Mouse (Mus musculus) skeletal muscle tissue, adult 2 months (tissue): ENCODE data around the gene Mpp4.

Experiments
- DNase-seq: peaks from one replicate; pipeline ENCODE4 v3.0.0-alpha.2; 2012; ENCODE audit warnings: low read depth, low spot score

Gene Mpp4

DNA sequence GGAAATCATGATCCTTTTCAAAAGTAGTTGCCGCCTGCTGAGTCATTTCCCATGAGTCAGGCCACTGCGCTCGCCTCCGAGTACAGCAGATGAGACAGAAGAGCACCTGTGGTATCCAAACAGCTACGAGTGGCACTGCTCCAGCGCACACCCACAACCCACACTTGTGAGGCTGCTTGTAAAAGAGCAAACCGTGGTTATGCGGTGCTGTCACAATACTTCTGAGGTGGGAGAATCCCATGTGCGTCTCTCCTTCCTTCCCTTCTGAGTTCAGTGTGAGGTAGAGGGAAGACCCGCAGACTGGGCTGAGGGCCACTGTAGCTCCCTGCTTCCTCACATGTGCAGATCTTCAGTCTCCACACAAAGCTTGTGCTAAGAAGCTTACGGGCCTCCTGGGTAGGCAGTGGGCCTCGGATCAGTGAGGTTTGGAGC lies at the start of gene Mpp4:
Gene Mpp4 (minus strand): TSS at position 360 of the 432 bp plus-strand sequence.
- no peak for DNase-seq

- no peak for DNase-seq
Measured at GRCm38 (mm10) chr1:59212951-59213350, 49.8 kb upstream of the Mpp4 start.

DNA sequence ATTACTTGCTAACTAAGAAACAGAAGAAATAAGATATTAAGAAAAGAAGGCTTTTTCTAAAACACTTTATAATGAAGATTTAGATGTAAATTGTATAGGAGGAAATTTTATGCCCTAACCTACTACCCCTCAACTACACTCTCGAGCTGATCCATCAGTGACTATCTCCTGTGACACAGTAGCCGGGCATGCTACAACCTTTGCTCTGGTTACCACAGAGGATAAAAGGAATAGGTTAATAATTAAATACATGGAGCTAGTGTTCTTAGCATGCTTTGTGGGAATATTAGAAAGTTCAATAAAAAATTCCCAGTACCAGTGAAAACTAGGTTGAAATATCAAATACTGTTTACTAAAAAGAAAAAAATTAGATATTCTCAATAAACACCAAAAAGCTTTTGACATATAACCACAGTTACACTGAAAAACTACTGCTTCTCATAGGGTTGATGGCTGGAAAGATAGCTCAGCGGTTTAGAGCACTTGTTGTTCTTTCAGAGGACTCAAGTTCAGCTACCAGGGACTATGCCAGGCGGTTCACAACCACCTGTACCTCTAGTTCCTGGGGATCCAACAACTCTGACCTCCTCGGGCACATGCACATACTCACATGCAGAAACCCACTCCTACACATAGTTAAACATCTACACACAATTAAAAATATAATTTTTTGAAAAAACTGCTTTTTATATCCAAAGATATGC lies 49.0 kb upstream of the Mpp4 start:
- DNase-seq, result no peak

- DNase-seq, result no peak
Measured at GRCm38 (mm10) chr1:59211651-59212050, 48.5 kb upstream of the Mpp4 start.

GRCm38 (mm10) chr1:59208331-59208730 lies 45.1 kb upstream of the Mpp4 start:
- DNase-seq, result no peak

DNA sequence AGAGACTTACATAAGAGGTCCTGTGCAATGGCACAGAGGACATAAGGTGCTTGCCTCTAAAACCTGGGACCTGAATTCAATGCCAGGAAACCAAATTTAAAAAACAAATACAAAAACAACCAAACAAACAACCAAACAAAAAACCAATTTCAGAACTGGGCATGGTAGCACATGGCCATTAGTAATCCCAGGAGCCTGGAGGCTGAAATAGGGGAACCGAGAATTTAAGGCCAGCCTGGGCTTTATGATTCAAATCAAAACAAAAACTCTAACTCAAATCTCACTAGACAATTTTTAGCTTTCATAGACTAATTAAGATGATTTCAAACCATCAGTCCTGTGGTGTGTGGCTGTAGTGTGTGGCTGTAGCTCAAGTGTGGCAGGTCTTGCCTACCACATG lies 41.3 kb upstream of the Mpp4 start:
- DNase-seq, result no peak

DNA sequence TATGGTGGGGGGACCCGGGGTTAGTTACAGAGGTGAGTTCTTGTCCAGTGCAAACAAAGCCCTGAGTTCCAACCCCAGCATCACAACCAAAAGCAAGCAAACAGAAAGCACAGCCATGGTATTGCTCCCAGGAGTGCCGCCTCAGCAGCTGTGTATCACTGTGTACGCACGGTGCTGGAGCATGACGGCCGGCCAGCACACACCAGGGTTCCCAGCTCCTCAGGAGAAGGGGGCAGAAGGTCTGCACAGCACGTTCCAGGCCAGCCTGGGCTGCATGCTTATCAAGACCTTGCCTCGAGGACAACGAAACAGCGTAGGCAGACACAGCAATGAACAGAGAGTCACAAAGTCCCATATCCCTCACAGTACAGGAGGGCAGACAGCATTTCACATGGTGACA lies 39.2 kb upstream of the Mpp4 start:
- DNase-seq, result no peak

GRCm38 (mm10) chr1:59201561-59201960 lies 38.4 kb upstream of the Mpp4 start:
- no peak for DNase-seq

- no peak for DNase-seq
Measured at GRCm38 (mm10) chr1:59200960-59201359, 37.8 kb upstream of the Mpp4 start.

DNA sequence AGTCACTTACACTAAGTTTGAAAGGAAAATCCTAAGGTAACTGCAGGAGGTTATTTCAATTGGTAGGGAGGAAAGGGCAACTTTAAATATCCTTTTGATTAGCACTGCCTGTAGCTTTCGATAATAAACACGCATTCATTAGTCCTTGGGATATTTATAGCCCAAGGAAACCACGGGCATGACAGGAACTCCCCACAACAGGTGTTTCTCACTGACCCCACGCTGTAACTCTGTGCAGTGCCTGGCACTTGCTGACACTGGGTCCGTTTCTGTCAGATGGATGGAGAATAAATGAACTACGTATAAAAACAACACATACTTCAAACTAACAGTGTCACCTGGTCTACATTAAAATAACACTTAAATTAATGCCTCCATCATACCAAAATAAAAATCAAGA lies 31.8 kb upstream of the Mpp4 start:
- DNase-seq, result no peak

DNA sequence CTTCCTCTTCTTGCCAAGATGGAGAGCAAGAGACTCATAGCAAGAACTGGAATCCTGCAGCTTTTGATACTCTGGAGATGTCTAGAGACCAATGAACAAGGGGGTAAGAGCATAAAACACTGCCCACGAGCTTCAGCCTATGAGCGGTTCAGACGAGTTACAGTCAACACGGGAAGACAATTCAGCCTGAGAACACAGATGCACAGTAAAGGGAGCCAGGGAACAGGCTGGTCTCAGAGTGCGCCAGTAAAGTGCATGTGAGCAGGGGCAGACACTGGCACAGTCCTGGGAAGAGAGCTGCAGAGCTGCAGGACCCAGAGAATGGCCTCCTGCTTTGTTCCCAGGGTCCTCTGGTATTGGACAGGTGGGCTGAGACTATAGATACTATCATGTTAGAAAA lies 24.6 kb upstream of the Mpp4 start:
- no peak for DNase-seq

- DNase-seq, result no peak
Measured at GRCm38 (mm10) chr1:59186317-59186716, 23.1 kb upstream of the Mpp4 start.

DNA sequence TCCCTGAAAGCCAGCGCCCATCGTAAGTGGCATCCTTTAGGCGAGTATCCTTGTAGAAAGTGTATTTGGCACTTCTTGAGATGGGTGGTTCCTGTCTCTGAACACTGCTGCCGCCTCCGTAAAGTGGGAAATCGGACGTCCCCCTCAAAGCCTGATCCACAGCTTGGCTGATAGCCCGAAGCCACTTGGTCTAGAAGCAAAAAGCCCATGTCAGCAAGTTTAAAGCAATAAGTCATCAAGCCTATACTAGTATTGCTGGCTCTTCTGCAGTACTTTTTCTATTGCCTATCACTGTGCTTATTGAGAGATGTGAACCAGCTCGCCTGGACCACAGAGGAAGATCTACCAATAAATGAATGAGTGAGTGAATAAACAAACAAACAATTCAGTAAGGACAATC lies 22.2 kb upstream of the Mpp4 start:
- no peak for DNase-seq

GRCm38 (mm10) chr1:59183045-59183444 lies 19.9 kb upstream of the Mpp4 start:
- DNase-seq, result no peak

DNA sequence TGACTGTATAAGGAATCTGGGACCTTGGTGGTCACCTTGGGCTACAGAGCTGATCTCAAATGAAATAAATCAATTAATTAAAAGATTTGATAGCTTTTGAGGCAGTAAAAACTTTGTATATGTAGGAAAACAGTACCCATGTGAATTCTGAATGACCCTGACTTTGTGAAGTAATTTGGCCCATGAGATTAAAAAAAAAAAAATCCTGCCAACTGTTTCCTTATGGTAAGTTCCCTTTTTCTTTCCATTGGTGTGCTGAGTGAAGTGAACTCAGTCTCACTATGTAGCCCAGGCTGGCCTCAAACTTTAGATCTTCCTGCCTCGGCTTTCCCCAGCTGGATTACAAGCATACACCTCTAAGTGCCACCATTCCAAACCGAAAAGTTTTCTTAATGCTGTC lies 19.2 kb upstream of the Mpp4 start:
- no peak for DNase-seq

GRCm38 (mm10) chr1:59180003-59180402 lies 16.8 kb upstream of the Mpp4 start:
- no peak for DNase-seq

DNA sequence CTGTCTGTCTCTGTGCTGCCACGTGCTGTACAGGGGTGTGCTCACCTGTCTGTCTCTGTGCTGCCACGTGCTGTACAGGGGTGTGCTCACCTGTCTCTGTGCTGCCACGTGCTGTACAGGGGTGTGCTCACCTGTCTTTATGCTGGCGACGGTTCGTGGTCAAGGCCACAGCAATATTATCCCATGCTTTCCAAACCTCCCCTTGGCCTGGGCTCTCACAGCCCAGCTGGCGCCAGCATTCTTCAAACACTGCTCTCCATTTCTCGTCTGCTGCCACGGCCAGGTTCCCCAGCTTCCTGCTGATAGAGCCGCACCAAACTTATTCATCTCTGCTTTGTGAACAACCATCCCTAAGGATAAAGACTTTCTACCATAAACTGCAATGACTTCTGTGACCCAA lies 15.2 kb upstream of the Mpp4 start:
- no peak for DNase-seq

GRCm38 (mm10) chr1:59174514-59175373 lies 11.6 kb upstream of the Mpp4 start:
- DNase-seq, result no peak

GRCm38 (mm10) chr1:59173023-59173422 lies 9.8 kb upstream of the Mpp4 start:
- no peak for DNase-seq

DNA sequence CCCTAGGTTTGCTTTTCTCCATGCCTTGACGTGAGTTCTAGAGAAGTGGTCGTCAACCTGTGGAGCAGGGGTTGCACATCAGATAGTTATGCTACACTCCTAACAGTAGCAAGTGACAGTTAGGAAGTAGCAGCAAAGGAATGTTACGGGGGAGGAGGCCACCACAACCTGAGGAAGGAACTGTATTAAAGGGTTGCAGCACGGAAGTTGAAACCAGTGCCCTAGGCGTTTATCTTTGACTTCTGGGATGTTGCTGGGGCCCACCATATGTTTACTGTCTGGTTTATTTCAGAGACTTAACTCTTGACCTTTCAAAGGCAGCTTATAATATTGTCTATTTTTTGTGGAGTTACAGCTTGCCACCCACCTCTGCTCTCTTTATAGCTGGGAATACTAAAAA lies 8.7 kb upstream of the Mpp4 start:
- no peak for DNase-seq

DNA sequence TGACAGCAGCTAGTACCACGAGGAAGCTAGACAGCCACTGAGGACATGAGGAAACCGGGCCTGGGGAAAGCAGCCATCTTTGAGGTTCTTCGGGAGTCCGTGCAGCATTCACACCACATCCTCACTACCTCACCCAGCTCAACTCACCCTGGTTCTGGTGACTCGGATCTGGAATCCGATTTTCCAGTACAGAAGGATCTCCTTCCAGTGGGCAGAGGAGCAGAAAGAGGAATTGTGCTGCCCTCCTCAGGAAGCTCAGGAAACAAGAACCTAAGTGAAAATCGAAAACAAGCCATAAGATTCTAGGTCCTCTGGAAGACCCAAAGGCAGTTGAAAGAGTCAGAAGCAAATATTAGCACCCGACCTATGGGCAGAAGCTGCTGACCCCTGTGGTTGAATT lies 7.1 kb upstream of the Mpp4 start:
- DNase-seq, result no peak

DNA sequence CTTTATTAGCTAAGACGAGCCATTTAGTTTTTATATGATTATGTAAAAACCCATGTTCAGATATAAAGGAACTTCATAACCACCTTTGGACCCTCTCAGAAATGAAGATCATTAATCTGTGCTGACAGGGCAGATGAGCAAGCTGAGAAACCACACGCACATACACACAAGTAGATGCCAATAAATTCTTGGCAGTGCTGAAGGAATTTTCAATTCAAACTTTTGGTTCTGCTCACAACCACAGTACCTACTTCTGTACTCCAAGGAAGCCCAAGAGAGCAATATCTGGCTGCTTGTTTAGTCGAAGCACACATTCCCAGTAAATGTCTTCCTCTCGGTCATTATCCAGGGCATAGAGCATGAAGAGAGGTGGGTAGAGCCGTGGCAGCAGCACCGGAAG lies 6.4 kb upstream of the Mpp4 start:
- no peak for DNase-seq

DNA sequence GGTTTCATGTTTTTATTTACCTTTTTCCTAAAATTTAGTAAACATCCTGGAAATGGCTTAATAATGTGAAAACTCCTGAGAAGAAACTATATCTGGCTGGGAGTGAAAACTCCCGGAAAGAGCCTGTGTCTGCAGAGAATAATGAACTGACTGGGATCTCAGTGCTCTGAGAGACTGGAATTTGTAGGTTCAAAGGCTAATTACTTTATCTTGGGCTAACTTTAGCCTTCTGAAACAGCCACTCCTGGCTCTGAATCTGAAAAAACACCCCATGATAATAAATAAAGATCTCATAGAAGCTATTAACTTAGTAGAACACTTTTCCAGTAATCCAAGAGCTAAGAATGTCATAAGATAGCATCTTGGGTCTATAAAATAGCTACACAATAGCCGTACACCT lies 5.4 kb upstream of the Mpp4 start:
- no peak for DNase-seq
